Mouse (Mus musculus): Measurements from ENCODE around the gene Ifrd1. TPM values are rescaled to one million over a fixed set of nuclear protein-coding genes. Genes with fewer than 3 reads are reported as not detected.
"Not testable (repeated sequence)": the region's sequence is repeated elsewhere in the genome, so short reads cannot be mapped to it uniquely, and the experiment has no call there.

Ifrd1 gene
- polyA plus RNA-seq, 1 experiment from 2014 or later = 138 TPM

DNA sequence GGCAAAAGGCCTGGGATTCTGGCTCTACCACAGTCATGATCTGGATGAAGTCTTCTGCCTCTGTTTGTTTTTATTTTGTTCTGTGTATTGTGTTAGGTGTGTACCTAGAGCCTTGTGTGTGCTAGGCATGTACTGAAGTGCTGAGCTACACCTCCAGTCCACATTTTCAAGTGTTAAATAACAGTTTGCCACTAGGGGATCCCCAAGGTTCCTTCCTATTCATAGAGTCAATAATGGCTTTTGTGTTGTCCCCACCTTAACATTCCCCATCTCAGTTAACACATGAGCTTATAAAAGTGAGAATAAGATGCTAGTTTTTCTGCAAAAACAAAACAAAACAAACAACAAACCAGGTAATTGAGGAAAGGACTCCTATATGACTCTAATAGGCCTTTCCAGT is 7.7 kb upstream of the Ifrd1 start:
- Histone ChIP-seq H3K4me3 (no peak overlapping the region), H3K27me3 (ENCODE audit: poor library complexity, severe bottlenecking) (no peaks in the 10 kb centered on the region; the same call in 1 of the 2 replicates), H3K27ac (no peak overlapping the region), H3K4me1 (peaks cover 7% of the 10 kb centered on the region), H3K36me3 (replicated peaks) (no peaks in the 10 kb centered on the region), H3K9me3 (no peaks in the 10 kb centered on the region)
- DNase-seq (ENCODE audit: extremely low spot score, low spot score) = no peak

DNA sequence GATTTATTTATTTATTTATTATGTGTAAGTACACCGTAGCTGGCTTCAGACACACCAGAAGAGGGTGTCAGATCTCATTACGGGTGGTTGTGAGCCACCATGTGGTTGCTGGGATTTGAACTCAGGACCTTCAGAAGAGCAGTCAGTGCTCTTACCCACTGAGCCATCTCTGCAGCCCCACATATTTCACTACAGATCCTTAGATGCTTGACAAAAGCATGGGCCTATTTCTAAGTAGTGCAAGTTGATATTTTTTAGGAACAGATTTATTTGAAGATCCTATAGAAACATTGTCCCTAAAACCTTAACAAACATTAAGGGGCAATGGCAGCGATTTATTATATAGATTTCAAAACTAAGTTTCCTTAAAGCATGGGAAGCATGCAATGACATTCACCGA is 7.0 kb upstream of the Ifrd1 start:
- not testable (repeated sequence) for H3K36me3 ChIP-seq (replicated peaks); H3K27me3 ChIP-seq (ENCODE audit: poor library complexity, severe bottlenecking); H3K9me3 ChIP-seq; H3K27ac ChIP-seq; H3K4me3 ChIP-seq; DNase-seq (ENCODE audit: extremely low spot score, low spot score)
- peaks cover 10% of the 10 kb centered on the region for H3K4me1 ChIP-seq
- WGBS = 90% methylated on average over 4 of the region's 4 CpGs

DNA sequence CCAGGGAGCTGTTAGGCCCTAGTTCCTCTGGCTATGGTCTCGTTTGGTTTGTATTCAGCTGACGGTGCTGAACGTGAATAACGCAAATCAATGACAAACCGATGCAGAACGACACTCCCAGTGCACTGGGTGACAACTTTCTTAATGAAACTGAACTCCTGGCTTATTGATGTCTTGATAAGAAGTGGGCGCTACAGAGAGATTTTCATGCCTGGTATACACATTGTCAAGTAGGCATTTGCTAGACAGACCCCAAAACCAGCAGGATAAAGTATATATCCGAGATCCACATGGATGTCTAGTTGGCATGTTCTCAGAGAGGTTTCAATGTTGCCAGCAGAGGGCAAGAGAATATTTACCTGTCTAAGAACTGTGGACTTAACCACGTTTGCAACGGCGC is 6.4 kb upstream of the Ifrd1 start:
- no peak for DNase-seq (ENCODE audit: extremely low spot score, low spot score)
- H3K27ac ChIP-seq = no peak overlapping the region
- H3K9me3 ChIP-seq = no peaks in the 10 kb centered on the region
- 94% methylated on average over 11 of the region's 11 CpGs for WGBS
- no peak overlapping the region for H3K4me3 ChIP-seq
- no peaks in the 10 kb centered on the region for H3K36me3 ChIP-seq (replicated peaks)
- peaks cover 16% of the 10 kb centered on the region for H3K4me1 ChIP-seq
- no peaks in the 10 kb centered on the region; the same call in 1 of the 2 replicates for H3K27me3 ChIP-seq (ENCODE audit: poor library complexity, severe bottlenecking)

DNA sequence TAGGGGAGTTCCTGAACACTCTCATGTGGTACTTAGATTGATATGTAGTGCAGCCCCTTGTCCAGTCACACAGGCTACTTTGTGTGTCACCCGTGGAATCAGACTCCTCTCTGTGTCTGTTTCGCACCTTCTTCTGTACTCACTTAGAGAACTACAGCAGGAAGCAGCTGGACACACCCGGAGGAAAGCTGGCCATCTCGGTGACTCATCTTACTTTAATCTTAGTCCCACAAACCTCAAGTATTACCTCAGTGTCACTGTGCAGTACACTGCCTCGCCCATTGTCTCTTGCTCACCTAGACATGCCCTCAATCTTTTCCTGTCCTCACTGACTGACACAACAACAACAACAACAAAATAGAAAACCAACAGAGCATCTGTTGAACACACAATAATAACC is 4.9 kb upstream of the Ifrd1 start:
- Histone ChIP-seq H3K27me3 (ENCODE audit: poor library complexity, severe bottlenecking) (peaks cover 7% of the 10 kb centered on the region; the same call in 1 of the 2 replicates), H3K36me3 (replicated peaks) (no peaks in the 10 kb centered on the region), H3K27ac (no peak overlapping the region), H3K4me3 (no peak overlapping the region), H3K4me1 (peaks cover 18% of the 10 kb centered on the region), H3K9me3 (no peaks in the 10 kb centered on the region)
- no peak for DNase-seq (ENCODE audit: extremely low spot score, low spot score)
- WGBS = 88% methylated on average over 5 of the region's 5 CpGs

DNA sequence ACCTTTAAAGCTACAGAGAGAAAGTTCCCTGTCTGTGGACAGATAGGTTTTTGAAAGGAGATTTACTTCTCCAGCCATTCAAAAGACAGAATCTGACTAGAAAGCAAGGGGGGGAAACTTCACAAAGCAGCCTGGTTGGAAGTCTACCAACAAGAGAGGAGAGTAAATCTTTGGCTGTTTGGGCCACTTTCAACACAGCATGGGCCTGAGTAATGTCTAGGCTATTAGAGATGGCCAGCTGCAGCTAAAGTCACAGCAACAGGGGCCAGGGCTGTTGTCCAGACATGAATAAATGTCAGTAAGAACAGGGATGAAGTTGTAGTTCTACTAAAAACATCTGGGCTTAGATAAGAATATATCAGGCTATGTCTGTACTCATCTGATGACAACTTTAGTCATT is 2.0 kb upstream of the Ifrd1 start:
- Histone ChIP-seq H3K9me3 (no peaks in the 10 kb centered on the region), H3K27me3 (ENCODE audit: poor library complexity, severe bottlenecking) (peaks cover 11% of the 10 kb centered on the region; the same call in 1 of the 2 replicates), H3K4me1 (peaks cover 24% of the 10 kb centered on the region), H3K4me3 (no peak overlapping the region), H3K36me3 (replicated peaks) (no peaks in the 10 kb centered on the region), H3K27ac (no peak overlapping the region)
- DNase-seq (ENCODE audit: extremely low spot score, low spot score) = no peak

DNA sequence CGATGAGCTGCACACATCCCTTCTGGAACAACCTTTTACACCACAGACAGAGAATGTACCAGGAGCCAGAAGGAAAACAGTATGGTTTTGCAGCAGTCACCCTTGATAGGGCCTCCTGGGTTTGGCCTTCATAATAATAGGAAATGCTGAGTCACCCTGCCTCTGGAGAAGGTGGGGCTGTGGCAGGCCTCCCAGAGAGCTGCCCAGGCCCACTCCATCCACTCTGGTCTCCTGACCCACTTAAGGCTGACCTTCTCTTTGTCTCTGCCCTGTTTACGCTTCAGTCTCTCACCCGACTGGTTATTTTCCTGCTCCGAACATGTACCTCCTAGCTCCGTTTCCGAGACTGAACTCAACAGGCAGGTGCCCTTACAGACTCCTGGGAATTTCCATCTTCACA is 328 bp downstream of the Ifrd1 start:
- peaks cover 33% of the 10 kb centered on the region for H3K4me1 ChIP-seq
- H3K27ac ChIP-seq = no peak overlapping the region
- no peak for DNase-seq (ENCODE audit: extremely low spot score, low spot score)
- H3K27me3 ChIP-seq (ENCODE audit: poor library complexity, severe bottlenecking) = peaks cover 11% of the 10 kb centered on the region; the same call in 1 of the 2 replicates
- no peaks in the 10 kb centered on the region for H3K9me3 ChIP-seq
- no peaks in the 10 kb centered on the region for H3K36me3 ChIP-seq (replicated peaks)
- 77% methylated on average over 6 of the region's 6 CpGs for WGBS
- no peak overlapping the region for H3K4me3 ChIP-seq

DNA sequence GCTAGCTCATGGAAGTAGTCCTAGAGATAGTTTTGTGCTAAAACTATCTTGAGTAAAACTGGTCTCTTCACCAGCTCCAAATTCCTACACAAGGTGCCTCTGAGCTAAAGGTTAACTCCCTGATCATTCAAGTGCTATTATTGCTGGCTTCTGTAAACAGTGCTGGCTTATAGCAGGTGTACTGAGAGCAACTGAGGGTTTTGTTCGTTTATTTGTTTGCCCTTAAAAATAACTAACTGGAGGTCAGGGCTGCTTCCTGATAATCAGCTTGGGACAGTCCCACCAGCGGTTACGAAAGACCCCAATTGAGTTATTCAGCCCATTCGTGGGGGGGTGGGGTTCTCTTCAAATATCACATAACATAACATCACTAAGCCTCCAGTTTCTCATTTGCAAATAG is 920 bp downstream of the Ifrd1 start:
- no peak overlapping the region for H3K27ac ChIP-seq
- H3K9me3 ChIP-seq = no peaks in the 10 kb centered on the region
- no peak for DNase-seq (ENCODE audit: extremely low spot score, low spot score)
- H3K36me3 ChIP-seq (replicated peaks) = no peaks in the 10 kb centered on the region
- peaks cover 33% of the 10 kb centered on the region for H3K4me1 ChIP-seq
- H3K4me3 ChIP-seq = no peak overlapping the region
- H3K27me3 ChIP-seq (ENCODE audit: poor library complexity, severe bottlenecking) = peaks cover 11% of the 10 kb centered on the region; the same call in 1 of the 2 replicates
- 86% methylated on average over 4 of the region's 4 CpGs for WGBS

DNA sequence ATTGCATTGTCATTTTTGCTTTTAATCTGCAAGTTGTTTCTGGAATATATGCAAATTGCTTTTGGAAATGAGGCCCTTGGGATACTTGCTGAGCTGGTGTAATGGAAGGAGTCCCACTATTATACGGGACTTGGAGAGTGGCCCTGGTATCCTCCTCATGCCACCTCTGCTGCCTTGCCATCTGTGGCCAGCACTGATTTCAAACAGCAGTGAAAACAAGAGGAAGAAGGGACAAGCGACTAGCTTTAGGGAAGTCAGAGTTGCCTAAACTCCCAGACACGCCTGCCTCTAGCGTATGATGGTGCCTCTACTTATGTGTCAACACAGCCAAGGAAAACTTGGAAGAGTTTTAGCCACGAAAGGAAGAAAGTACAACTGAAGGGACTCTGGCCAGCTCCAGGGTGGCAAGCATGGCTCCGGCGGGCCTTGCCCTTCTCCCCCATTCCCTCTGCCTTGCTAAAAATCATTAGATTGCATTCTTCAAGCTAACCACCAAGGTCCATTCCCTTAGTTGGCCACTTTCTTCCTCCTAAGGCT is 2.8 kb downstream of the Ifrd1 start:
- DNase-seq (ENCODE audit: extremely low spot score, low spot score) = no peak
- 92% methylated on average over 7 of the region's 7 CpGs for WGBS

DNA sequence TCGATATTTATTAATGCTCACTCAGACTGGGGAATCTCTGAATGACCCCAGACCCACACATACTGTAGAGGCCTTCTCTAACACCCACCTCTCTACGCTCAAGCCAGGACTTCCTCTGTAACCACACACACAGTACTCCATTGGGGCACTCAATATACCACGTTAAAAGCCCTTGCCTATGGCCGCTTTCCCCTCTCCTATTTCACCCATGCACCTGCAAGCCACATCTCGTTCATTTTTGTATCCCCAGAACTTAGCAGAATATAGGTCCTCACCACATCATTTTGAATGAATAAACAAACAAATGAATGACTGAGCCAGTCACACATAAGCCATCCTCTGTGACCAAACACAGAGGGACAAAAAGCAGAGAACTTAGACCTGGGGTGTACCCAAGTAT is 3.4 kb downstream of the Ifrd1 start:
- no peak overlapping the region for H3K27ac ChIP-seq
- H3K9me3 ChIP-seq = no peaks in the 10 kb centered on the region
- DNase-seq (ENCODE audit: extremely low spot score, low spot score) = no peak
- H3K4me1 ChIP-seq = peaks cover 37% of the 10 kb centered on the region
- H3K36me3 ChIP-seq (replicated peaks) = no peaks in the 10 kb centered on the region
- no peak overlapping the region for H3K4me3 ChIP-seq
- 92% methylated on average over 5 of the region's 5 CpGs for WGBS
- peaks cover 11% of the 10 kb centered on the region; the same call in 1 of the 2 replicates for H3K27me3 ChIP-seq (ENCODE audit: poor library complexity, severe bottlenecking)

More for the DNA sequence above, 2.8 kb downstream of the Ifrd1 start:
- no peak overlapping the region for H3K27ac ChIP-seq
- no peak overlapping the region for H3K4me3 ChIP-seq
- no peaks in the 10 kb centered on the region for H3K9me3 ChIP-seq
- peaks cover 11% of the 10 kb centered on the region; the same call in 1 of the 2 replicates for H3K27me3 ChIP-seq (ENCODE audit: poor library complexity, severe bottlenecking)
- H3K36me3 ChIP-seq (replicated peaks) = no peaks in the 10 kb centered on the region
- peaks cover 43% of the 10 kb centered on the region for H3K4me1 ChIP-seq

DNA sequence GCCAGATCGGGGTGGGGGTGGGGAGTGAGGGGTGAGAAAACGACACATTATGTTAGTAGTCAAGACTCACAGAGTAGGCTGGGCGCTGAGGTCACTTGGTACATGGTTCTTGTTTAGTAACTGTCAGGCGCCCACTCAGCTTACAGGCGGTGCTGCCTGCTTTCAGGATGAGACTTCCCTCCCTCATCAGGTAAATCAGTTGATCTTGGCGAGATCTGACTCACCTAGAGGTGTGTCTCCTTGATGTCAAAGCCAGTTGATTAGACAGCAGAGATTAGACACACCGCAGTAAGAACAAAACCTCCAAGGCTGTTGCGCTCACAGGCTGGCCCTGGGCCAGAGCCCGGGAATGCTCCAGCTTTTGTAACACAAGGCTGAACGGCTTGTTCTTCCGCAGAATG is 4.5 kb downstream of the Ifrd1 start:
- Histone ChIP-seq H3K4me1 (peaks cover 35% of the 10 kb centered on the region), H3K4me3 (no peak overlapping the region), H3K36me3 (replicated peaks) (no peaks in the 10 kb centered on the region), H3K9me3 (no peaks in the 10 kb centered on the region), H3K27me3 (ENCODE audit: poor library complexity, severe bottlenecking) (peaks cover 8% of the 10 kb centered on the region; the same call in 1 of the 2 replicates), H3K27ac (no peak overlapping the region)
- no peak for DNase-seq (ENCODE audit: extremely low spot score, low spot score)
- WGBS = 69% methylated on average over 11 of the region's 11 CpGs

DNA sequence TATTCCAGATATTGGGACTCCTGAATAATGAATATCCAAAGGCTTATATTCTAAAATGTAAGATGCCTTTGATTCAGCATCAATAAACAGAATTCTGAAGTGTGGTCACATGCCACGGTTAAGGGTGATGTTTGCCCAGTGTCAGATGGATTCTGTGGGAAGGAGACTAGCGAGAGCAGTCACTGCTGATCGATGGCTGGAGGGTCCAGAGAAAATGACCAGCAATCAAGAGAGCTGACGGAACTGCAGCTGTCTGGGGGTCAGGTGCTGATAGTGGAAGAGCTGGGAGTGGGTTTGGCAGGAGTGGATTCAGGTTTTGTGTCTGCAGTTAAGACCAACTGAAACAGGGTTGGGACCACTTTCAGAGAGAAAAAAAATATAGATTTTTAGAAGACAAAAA is 5.1 kb downstream of the Ifrd1 start:
- WGBS = 86% methylated on average over 4 of the region's 4 CpGs
- DNase-seq (ENCODE audit: extremely low spot score, low spot score) = no peak
- no peak overlapping the region for H3K4me3 ChIP-seq

DNA sequence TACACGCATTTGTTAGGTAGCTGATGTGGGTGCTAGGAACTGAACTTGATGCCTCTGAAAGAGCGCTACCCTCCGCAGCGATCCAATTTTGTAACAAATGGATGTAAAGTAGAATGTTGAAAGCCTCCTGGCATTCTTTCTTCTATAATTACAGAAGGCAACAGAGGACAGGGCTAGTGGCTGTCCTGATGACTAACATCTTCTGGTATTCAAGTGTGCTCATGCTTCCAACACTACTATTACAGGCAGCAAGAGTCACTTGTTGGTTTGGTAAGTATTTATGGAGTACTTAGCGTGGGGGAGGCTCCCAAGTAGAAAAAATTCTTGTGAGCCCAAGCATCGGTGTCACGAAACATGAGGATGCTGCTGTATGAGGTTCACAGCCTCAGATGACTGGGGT is 9.1 kb downstream of the Ifrd1 start:
- no peak for DNase-seq (ENCODE audit: extremely low spot score, low spot score)
- Histone ChIP-seq H3K4me3 (no peak overlapping the region), H3K27me3 (ENCODE audit: poor library complexity, severe bottlenecking) (no peaks in the 10 kb centered on the region), H3K27ac (no peak overlapping the region), H3K9me3 (no peaks in the 10 kb centered on the region), H3K4me1 (peaks cover 20% of the 10 kb centered on the region), H3K36me3 (replicated peaks) (no peaks in the 10 kb centered on the region)
- WGBS = 95% methylated on average over 7 of the region's 7 CpGs

More for the DNA sequence above, 5.1 kb downstream of the Ifrd1 start:
- H3K4me1 ChIP-seq = peaks cover 29% of the 10 kb centered on the region
- no peak overlapping the region for H3K27ac ChIP-seq
- H3K27me3 ChIP-seq (ENCODE audit: poor library complexity, severe bottlenecking) = peaks cover 4% of the 10 kb centered on the region; the same call in 1 of the 2 replicates
- no peaks in the 10 kb centered on the region for H3K9me3 ChIP-seq
- no peaks in the 10 kb centered on the region for H3K36me3 ChIP-seq (replicated peaks)

DNA sequence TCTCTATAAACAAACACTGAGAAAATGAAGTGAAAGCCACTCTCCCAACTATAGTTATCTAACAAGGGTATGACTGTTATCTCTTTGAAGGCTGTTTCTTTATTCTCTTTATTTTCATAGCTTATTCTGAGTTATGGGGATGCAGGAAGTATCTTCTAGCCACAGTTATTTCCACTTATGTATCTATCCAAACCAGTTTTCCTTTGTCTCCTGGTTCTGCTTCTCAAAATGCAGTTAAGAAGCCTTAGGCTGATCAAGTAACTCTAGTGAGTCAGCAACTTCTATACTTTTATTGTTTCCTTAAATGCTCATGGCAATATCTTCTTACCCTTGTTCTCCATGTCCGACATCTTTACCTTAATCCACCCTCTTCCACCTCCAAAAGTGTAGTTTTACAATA is 16.1 kb downstream of the Ifrd1 start:
- Histone ChIP-seq H3K9me3 (no peaks in the 10 kb centered on the region), H3K27ac (no peak overlapping the region), H3K36me3 (replicated peaks) (no peaks in the 10 kb centered on the region), H3K4me3 (no peak overlapping the region), H3K27me3 (ENCODE audit: poor library complexity, severe bottlenecking) (no peaks in the 10 kb centered on the region), H3K4me1 (no peaks in the 10 kb centered on the region)
- DNase-seq (ENCODE audit: extremely low spot score, low spot score) = no peak
- WGBS = 98% methylated on average over 1 of the region's 1 CpGs

DNA sequence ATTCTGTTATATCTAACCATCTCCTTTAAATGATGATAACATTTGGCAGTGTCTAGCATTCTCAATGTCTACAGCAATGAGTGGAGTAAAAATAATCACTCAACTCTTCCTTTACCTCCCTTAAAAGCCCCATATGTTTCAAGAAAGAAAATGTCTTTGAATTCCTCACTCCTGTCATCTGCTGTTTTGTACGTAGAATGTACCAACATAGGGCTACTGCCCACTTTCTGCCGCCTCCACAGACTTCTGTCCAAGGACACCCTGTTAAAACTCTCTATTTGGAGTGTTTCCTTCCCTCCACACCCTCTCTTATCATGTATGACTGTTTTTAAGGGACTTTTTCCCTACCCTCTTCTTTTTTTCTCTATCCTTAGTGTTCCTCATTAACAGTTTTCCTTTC is 16.7 kb downstream of the Ifrd1 start:
- Histone ChIP-seq H3K4me1 (no peaks in the 10 kb centered on the region), H3K27ac (no peak overlapping the region), H3K36me3 (replicated peaks) (no peaks in the 10 kb centered on the region), H3K9me3 (no peaks in the 10 kb centered on the region), H3K4me3 (no peak overlapping the region), H3K27me3 (ENCODE audit: poor library complexity, severe bottlenecking) (no peaks in the 10 kb centered on the region)
- DNase-seq (ENCODE audit: extremely low spot score, low spot score) = no peak
- WGBS = 88% methylated on average over 2 of the region's 2 CpGs

All from forebrain, embryonic 10.5 days (tissue).